ENCODE assay signal across 21 mouse cellular contexts in the genomic region with DNA sequence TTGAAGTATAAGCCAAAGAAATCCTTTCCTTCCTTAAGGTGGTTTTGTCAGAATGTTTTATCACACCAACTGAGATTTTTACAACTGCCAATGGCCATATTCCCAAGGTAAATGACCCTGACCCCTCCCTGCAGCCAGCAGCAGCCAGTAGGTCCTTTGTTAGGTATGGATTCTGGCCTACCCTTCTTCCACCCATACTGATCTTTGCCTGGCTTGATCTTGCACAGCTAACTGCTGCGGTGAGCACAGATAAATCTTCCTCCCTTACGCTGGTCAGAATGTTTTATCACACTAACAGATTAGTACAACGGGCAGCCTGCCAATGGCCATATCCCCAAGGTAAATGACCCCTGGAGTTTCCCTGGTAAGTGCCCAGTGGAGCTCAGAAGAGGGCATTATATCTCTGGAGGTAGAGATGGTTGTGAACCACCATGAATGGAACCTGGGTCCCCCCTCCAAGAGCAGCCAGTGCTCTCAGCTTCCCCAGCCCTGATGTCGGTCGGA. TPM values are rescaled to one million over a fixed set of nuclear protein-coding genes. Genes with fewer than 3 reads are reported as not detected.
DNase-seq lines count a peak whose midpoint lies in the region; ATAC-seq and TF ChIP-seq lines count a peak whose summit lies in the region.
"Had no signal": no experiment of that assay in that cellular context is flagged by ENCODE, and none has a peak within 500 bp of the region (broad histone marks: within the 10 kb centered on the region; RNA-seq: fewer than 3 reads in every experiment).

No protein-coding gene starts in this region.

- 39% methylated on average over 5 of the region's 5 CpGs for WGBS in heart, embryonic 15.5 days
- 44% methylated on average over 5 of the region's 5 CpGs for WGBS in liver, adult 2 months
- WGBS in liver, embryonic 12.5 days (ENCODE audit: insufficient replicate concordance) = 49% methylated on average over 5 of the region's 5 CpGs
- WGBS in intestine, postnatal 0 days = 51% methylated on average over 5 of the region's 5 CpGs
- WGBS in hindbrain, embryonic 10.5 days = 95% methylated on average over 5 of the region's 5 CpGs

- intact Hi-C loops in heart, postnatal 25 days (cut with DNase I) = loop anchor here (5.0 kb wide), 1 partner anchor 761 kb away; no protein-coding TSS in a partner anchor

- no peak for DNase-seq in heart, postnatal 25 days (ENCODE audit: low spot score)
- DNase-seq in liver, adult 2 months (ENCODE audit: extremely low read depth, low read depth, low spot score) = peak; percentile 64
- peak; percentile 66 for DNase-seq in adrenal gland, postnatal 10 days
- DNase-seq in hindbrain, embryonic 10.5 days (ENCODE audit: low spot score) = no peak
- DNase-seq: cerebellum, adult 2 months; cerebellum, postnatal 10 days; gastrocnemius, postnatal 36 days; heart, adult 11 months; heart, postnatal 10 days; kidney, adult 11 months had no signal

- peaks cover 23% of the 10 kb centered on the region for H3K4me1 ChIP-seq in heart, embryonic 15.5 days (replicated peaks)
- H3K4me1 ChIP-seq in liver, adult 2 months (ENCODE audit: control insufficient read depth, insufficient read depth, low read length) = no peaks in the 10 kb centered on the region
- peaks cover 33% of the 10 kb centered on the region for H3K4me1 ChIP-seq in liver, embryonic 12.5 days
- peaks cover 11% of the 10 kb centered on the region; the same call in 1 of the 2 replicates for H3K4me1 ChIP-seq in intestine, postnatal 0 days (replicated peaks; ENCODE audit: control insufficient read depth, insufficient read depth, low read length)
- peaks cover 32% of the 10 kb centered on the region for H3K4me1 ChIP-seq in hindbrain, embryonic 10.5 days (replicated peaks)

- no peak overlapping the region for H3K4me3 ChIP-seq in heart, embryonic 15.5 days
- no peak overlapping the region for H3K4me3 ChIP-seq in liver, adult 2 months (ENCODE audit: insufficient read depth, low read depth, low read length)
- no peak overlapping the region for H3K4me3 ChIP-seq in liver, embryonic 12.5 days
- H3K4me3 ChIP-seq in intestine, postnatal 0 days (ENCODE audit: low read depth, low read length) = no peak overlapping the region
- no peak overlapping the region for H3K4me3 ChIP-seq in hindbrain, embryonic 10.5 days
- H3K4me3 ChIP-seq: embryonic facial prominence, embryonic 10.5 days; erythroblast, embryonic 14.5 days; forebrain, embryonic 10.5 days; heart, embryonic 13.5 days had no signal

- peak overlapping the region; percentile 24; the same call in 1 of the 2 replicates for H3K27ac ChIP-seq in heart, embryonic 15.5 days
- H3K27ac ChIP-seq in liver, adult 2 months (replicated peaks; ENCODE audit: insufficient read depth, low read depth, low read length) = no peak overlapping the region
- H3K27ac ChIP-seq in liver, embryonic 12.5 days = no peak overlapping the region
- no peak overlapping the region; the same call in 1 of the 2 replicates for H3K27ac ChIP-seq in intestine, postnatal 0 days (ENCODE audit: low read depth, low read length)
- no peak overlapping the region for H3K27ac ChIP-seq in hindbrain, embryonic 10.5 days
- H3K27ac ChIP-seq: hindbrain, embryonic 14.5 days had no signal

- H3K79me2 ChIP-seq in liver, adult 2 months (ENCODE audit: control insufficient read depth, insufficient read depth, low read length) = no peaks in the 10 kb centered on the region; the same call in 1 of the 2 replicates

- H3K9ac ChIP-seq in heart, embryonic 15.5 days = no peak overlapping the region
- H3K9ac ChIP-seq in liver, adult 2 months (ENCODE audit: low read depth, low read length) = no peak overlapping the region
- no peak overlapping the region for H3K9ac ChIP-seq in liver, embryonic 12.5 days
- H3K9ac ChIP-seq in intestine, postnatal 0 days (ENCODE audit: low read depth, low read length) = no peak overlapping the region
- H3K9ac ChIP-seq: heart, embryonic 13.5 days; hindbrain, embryonic 14.5 days had no signal

- H3K9me3 ChIP-seq in heart, embryonic 15.5 days (replicated peaks) = no peaks in the 10 kb centered on the region
- no peaks in the 10 kb centered on the region for H3K9me3 ChIP-seq in liver, embryonic 12.5 days (replicated peaks)
- no peaks in the 10 kb centered on the region for H3K9me3 ChIP-seq in intestine, postnatal 0 days (ENCODE audit: control insufficient read depth)
- H3K9me3 ChIP-seq in hindbrain, embryonic 10.5 days = no peaks in the 10 kb centered on the region
- H3K9me3 ChIP-seq: embryonic facial prominence, embryonic 10.5 days; forebrain, embryonic 10.5 days; heart, embryonic 13.5 days had no signal

- no peak for TF ChIP-seq CTCF in liver, adult 2 months (IDR thresholded peaks at IDR 0.05; ENCODE audit: low read depth, low read length)
- TF ChIP-seq CTCF in intestine, postnatal 0 days (IDR thresholded peaks at IDR 0.05; ENCODE audit: low read depth) = no peak

- H3K27me3 ChIP-seq in heart, embryonic 15.5 days = no peaks in the 10 kb centered on the region
- H3K27me3 ChIP-seq in liver, adult 2 months (ENCODE audit: control insufficient read depth, insufficient read depth, low read length) = no peaks in the 10 kb centered on the region
- no peaks in the 10 kb centered on the region for H3K27me3 ChIP-seq in liver, embryonic 12.5 days (replicated peaks)
- no peaks in the 10 kb centered on the region for H3K27me3 ChIP-seq in intestine, postnatal 0 days (replicated peaks; ENCODE audit: control insufficient read depth, insufficient read depth, low read length)
- H3K27me3 ChIP-seq in hindbrain, embryonic 10.5 days (ENCODE audit: insufficient read depth, poor library complexity, severe bottlenecking) = no peaks in the 10 kb centered on the region
- H3K27me3 ChIP-seq: CH12.LX; heart, embryonic 13.5 days had no signal

- no peak for ATAC-seq in heart, embryonic 15.5 days (replicated peaks; ENCODE audit: insufficient number of reproducible peaks, insufficient read depth, low FRiP score, low read depth)
- no peak for ATAC-seq in liver, embryonic 12.5 days
- peak; percentile 67 for ATAC-seq in intestine, postnatal 0 days
- ATAC-seq in frontal cortex, adult (ENCODE audit: low TSS enrichment) = no peak
- ATAC-seq: forebrain, embryonic 14.5 days had no signal

- TF ChIP-seq POLR2A in liver, adult 2 months (IDR thresholded peaks at IDR 0.05; ENCODE audit: extremely low read depth, insufficient read depth, low read length) = no peak

- H3K36me3 ChIP-seq in heart, embryonic 15.5 days = peaks cover 16% of the 10 kb centered on the region; the same call in 1 of the 2 replicates
- H3K36me3 ChIP-seq in liver, adult 2 months (ENCODE audit: control insufficient read depth, insufficient read depth, low read length) = no peaks in the 10 kb centered on the region
- H3K36me3 ChIP-seq in liver, embryonic 12.5 days = peaks cover 47% of the 10 kb centered on the region
- peaks cover 18% of the 10 kb centered on the region; the same call in 1 of the 2 replicates for H3K36me3 ChIP-seq in intestine, postnatal 0 days (ENCODE audit: control insufficient read depth, insufficient read depth)
- peaks cover 39% of the 10 kb centered on the region for H3K36me3 ChIP-seq in hindbrain, embryonic 10.5 days

- H3K4me2 ChIP-seq in heart, embryonic 15.5 days = no peak overlapping the region
- no peak overlapping the region for H3K4me2 ChIP-seq in liver, embryonic 12.5 days
- no peak overlapping the region for H3K4me2 ChIP-seq in intestine, postnatal 0 days (replicated peaks; ENCODE audit: low read depth)
- H3K4me2 ChIP-seq: heart, embryonic 13.5 days; hindbrain, embryonic 14.5 days had no signal

RNA-seq across cellular contexts. Expression of a gene that starts 16.1 kb away (rescaled TPM):
- polyA plus RNA-seq in heart, embryonic 15.5 days (2015; fragmentation: Nextera tagmentation; extraction: Ambion mirVana) = 22.7 and 28.7 TPM in 2 replicates
- total RNA-seq in heart, postnatal 25 days (2021) = 1 to 10 TPM; 7.3 to 8.4 TPM
- 5.9 and 6.2 TPM in 2 replicates for total RNA-seq in liver, adult 2 months (2014; rRNA removed)
- 6.2 and 7.3 TPM in 2 replicates for polyA plus RNA-seq in liver, adult 2 months (2012; rRNA removed)
- 30.7 and 33.8 TPM in 2 replicates for polyA plus RNA-seq in liver, embryonic 12.5 days (2016; fragmentation: Nextera tagmentation; extraction: Ambion mirVana)
- 10 to 100 TPM; 23.2 to 29.4 TPM for total RNA-seq in adrenal gland, postnatal 10 days (2021)
- 26.6 TPM in 2 replicates for polyA plus RNA-seq in intestine, postnatal 0 days (2015; fragmentation: Nextera tagmentation; extraction: Ambion mirVana)
- polyA plus RNA-seq in hindbrain, embryonic 10.5 days (2016; fragmentation: Nextera tagmentation; extraction: Ambion mirVana) = 46.9 and 52.1 TPM in 2 replicates

RNA-seq across cellular contexts. Expression of a gene that starts 16.5 kb away (rescaled TPM):
- polyA plus RNA-seq in heart, embryonic 15.5 days (2015; fragmentation: Nextera tagmentation; extraction: Ambion mirVana) = 77.5 and 93.8 TPM in 2 replicates
- total RNA-seq in heart, postnatal 25 days (2021) = 10 to 100 TPM; 53.1 to 63.5 TPM
- total RNA-seq in liver, adult 2 months (2014; rRNA removed) = 46.9 and 51.4 TPM in 2 replicates
- 22.5 and 28.9 TPM in 2 replicates for polyA plus RNA-seq in liver, adult 2 months (2012; rRNA removed)
- 88.2 and 90.9 TPM in 2 replicates for polyA plus RNA-seq in liver, embryonic 12.5 days (2016; fragmentation: Nextera tagmentation; extraction: Ambion mirVana)
- total RNA-seq in adrenal gland, postnatal 10 days (2021) = 100 to 1,000 TPM in 1 of 2 experiments, 10 to 100 TPM in 1; 96.1 to 145 TPM
- 61.6 and 63.2 TPM in 2 replicates for polyA plus RNA-seq in intestine, postnatal 0 days (2015; fragmentation: Nextera tagmentation; extraction: Ambion mirVana)
- 193 and 212 TPM in 2 replicates for polyA plus RNA-seq in hindbrain, embryonic 10.5 days (2016; fragmentation: Nextera tagmentation; extraction: Ambion mirVana)

Comparison
In these comparisons a context has a peak if more than half of its experiments do, and no peak if none do; other contexts are left out.
1. DNase-seq: peak in liver, adult 2 months (single experiment) and adrenal gland, postnatal 10 days (single experiment); none in heart, postnatal 25 days (single experiment) and hindbrain, embryonic 10.5 days (single experiment).